Mouse (Mus musculus) lung, embryonic 16.5 days (tissue): ENCODE results near the gene Gm8909. TPM values are rescaled to one million over a fixed set of nuclear protein-coding genes. Genes with fewer than 3 reads are reported as not detected.
"Not testable (repeated sequence)": the region's sequence is repeated elsewhere in the genome, so short reads cannot be mapped to it uniquely, and the experiment has no call there.

Experiments
- ATAC-seq: fragments of 200-750 bp; cut with Nextera tagmentation; 2 replicates; pipeline ENCODE4 v1.8.0; 2017; ENCODE audit warnings: low read depth, mild to moderate bottlenecking, moderate library complexity
- H3K27ac ChIP-seq: fragments of 300-500 bp; sonication (generic); 2 replicates; pipeline ENCODE4 v1.5.1; 2014; ENCODE audit warnings: mild to moderate bottlenecking, control low read depth, low read length
- H3K27me3 ChIP-seq: fragments of 300-500 bp; sonication (generic); 2 replicates; pipeline ENCODE4 v1.6.1; 2014; ENCODE audit warnings: low read depth, low read length, mixed read lengths; ENCODE audit not compliant: control insufficient read depth, insufficient read depth
- H3K36me3 ChIP-seq: fragments of 300-500 bp; sonication (generic); 2 replicates; pipeline ENCODE4 v1.6.1; 2014; ENCODE audit warnings: low read length; ENCODE audit not compliant: control insufficient read depth, insufficient read depth
- H3K4me1 ChIP-seq: fragments of 300-500 bp; sonication (generic); replicated peaks from 2 replicates; pipeline ENCODE4 v1.6.1; 2014; ENCODE audit warnings: low read length, mixed read lengths; ENCODE audit not compliant: control insufficient read depth, insufficient read depth
- H3K4me2 ChIP-seq: fragments of 300-500 bp; sonication (generic); 2 replicates; pipeline ENCODE4 v1.6.1; 2014; ENCODE audit warnings: low read depth, low read length, control low read depth
- H3K4me3 ChIP-seq: fragments of 300-500 bp; sonication (generic); 2 replicates; pipeline ENCODE4 v1.5.1; 2014; ENCODE audit warnings: mild to moderate bottlenecking, low read length, control low read depth
- H3K9ac ChIP-seq: fragments of 300-500 bp; sonication (generic); 2 replicates; pipeline ENCODE4 v1.6.1; 2014; ENCODE audit warnings: low read length, control low read depth
- H3K9me3 ChIP-seq: fragments of 300-500 bp; sonication (generic); 2 replicates; pipeline ENCODE4 v1.6.1; 2016; ENCODE audit warnings: low read length; ENCODE audit not compliant: control insufficient read depth
- WGBS: fragments of 180-500 bp; shearing (Covaris S2); extraction: QIAGEN DNeasy Blood & Tissue Kit; methylation state at CpG from one replicate; pipeline ENCODE4 v1.1.7; 2014; 5-methylcytosine and 5-hydroxymethylcytosine counted together
- polyA plus RNA-seq: library from polyadenylated mRNA; unstranded; fragments of >200 nt; fragmentation: Nextera tagmentation; extraction: Ambion mirVana; gene quantifications from 2 replicates; pipeline ENCODE4 v1.2.1, GENCODE M21; 2015

Gm8909 gene
- polyA plus RNA-seq, 1 experiment from 2014 or later: 27.5 TPM

GRCm38 (mm10) chr17:36192371-36192770 is 24.0 kb upstream of the Gm8909 start:
- H3K4me1 ChIP-seq: no peaks in the 10 kb centered on the region
- H3K36me3 ChIP-seq: no peaks in the 10 kb centered on the region
- no peak overlapping the region for H3K9ac ChIP-seq
- no peak overlapping the region for H3K4me2 ChIP-seq
- H3K27me3 ChIP-seq: no peaks in the 10 kb centered on the region
- no peaks in the 10 kb centered on the region for H3K9me3 ChIP-seq
- H3K4me3 ChIP-seq: no peak overlapping the region
- 46% methylated on average over 2 of the region's 2 CpGs for WGBS
- no peak for ATAC-seq
- no peak overlapping the region for H3K27ac ChIP-seq

DNA sequence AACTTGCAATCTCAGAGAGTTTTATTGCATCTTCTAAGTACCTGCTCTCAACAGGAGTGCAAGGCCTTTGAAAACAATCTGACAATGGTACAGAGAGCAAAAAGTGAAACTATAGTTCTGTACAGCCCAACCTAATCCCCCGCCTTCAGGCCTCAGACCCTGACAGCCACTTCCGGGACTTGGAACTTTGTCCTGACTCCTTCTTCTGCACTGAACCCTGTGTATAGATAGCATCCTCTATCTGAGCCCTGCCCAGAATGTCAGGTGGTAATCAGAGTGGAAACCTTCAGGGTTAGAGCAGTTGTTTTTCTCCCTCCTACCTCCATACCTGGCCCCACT is 21.8 kb upstream of the Gm8909 start, which contains the start of gene H2-T3:
TSS of gene H2-T3 (minus strand) at position 119 of the 339 bp plus-strand sequence.
- H3K27me3 ChIP-seq: no peaks in the 10 kb centered on the region
- H3K9ac ChIP-seq: no peak within 1 kb of the TSS
- no peak for ATAC-seq
- WGBS: 71% methylated on average over 2 of the region's 2 CpGs
- H3K4me2 ChIP-seq: no peak within 1 kb of the TSS
- H3K4me1 ChIP-seq: no peaks in the 10 kb centered on the region
- H3K27ac ChIP-seq: no peak within 1 kb of the TSS
- no peaks in the 10 kb centered on the region for H3K9me3 ChIP-seq
- H3K36me3 ChIP-seq: no peaks in the 10 kb centered on the region
- no peak within 1 kb of the TSS for H3K4me3 ChIP-seq

DNA sequence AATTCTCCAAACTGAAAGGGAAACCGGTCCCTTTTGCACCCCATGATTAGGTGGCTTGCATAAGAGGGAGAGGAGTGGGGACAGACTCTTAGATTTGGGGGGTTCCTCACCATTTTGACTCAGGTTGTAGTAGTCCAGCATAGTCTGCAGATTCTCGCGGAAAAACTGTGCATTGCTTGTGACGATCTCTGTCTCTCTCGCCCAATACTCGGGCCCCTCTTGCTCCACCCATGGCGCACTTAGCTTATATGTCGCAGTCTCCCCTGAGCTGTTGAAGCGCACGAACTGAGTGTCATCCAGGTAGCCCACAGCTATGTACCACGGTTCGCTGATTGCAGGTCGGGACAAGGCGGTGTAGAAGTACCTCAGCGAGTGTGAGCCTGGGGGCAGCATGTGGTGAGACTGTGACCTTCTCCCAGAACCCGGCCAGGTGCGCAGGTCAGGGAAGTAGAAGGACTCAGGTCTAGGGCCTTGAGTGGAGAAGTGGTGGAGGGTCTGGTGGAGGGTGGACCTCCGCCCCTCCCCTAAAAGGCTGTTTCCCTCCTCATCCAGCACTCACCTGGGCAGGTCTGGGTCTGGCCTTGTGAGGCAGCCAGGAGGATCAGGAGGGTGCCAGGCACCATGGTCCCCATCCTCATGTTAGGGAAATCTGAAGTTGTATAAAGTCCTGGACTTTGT is 21.3 kb upstream of the Gm8909 start:
- 32% methylated on average over 18 of the region's 18 CpGs for WGBS
- no peaks in the 10 kb centered on the region for H3K9me3 ChIP-seq
- H3K36me3 ChIP-seq: no peaks in the 10 kb centered on the region
- no peak overlapping the region for H3K9ac ChIP-seq
- H3K4me3 ChIP-seq: no peak overlapping the region
- H3K4me2 ChIP-seq: no peak overlapping the region
- H3K4me1 ChIP-seq: no peaks in the 10 kb centered on the region
- no peak overlapping the region for H3K27ac ChIP-seq
- no peaks in the 10 kb centered on the region for H3K27me3 ChIP-seq
- 0 out of 2 replicates have a peak, but pooled peaks have one; percentile 23 for ATAC-seq

GRCm38 (mm10) chr17:36187540-36187939 is 19.2 kb upstream of the Gm8909 start:
- no peaks in the 10 kb centered on the region for H3K4me1 ChIP-seq
- H3K4me2 ChIP-seq: no peak overlapping the region
- 42% methylated on average over 3 of the region's 3 CpGs for WGBS
- no peaks in the 10 kb centered on the region for H3K9me3 ChIP-seq
- no peak overlapping the region for H3K9ac ChIP-seq
- no peak overlapping the region for H3K27ac ChIP-seq
- H3K27me3 ChIP-seq: no peaks in the 10 kb centered on the region
- no peak overlapping the region for H3K4me3 ChIP-seq
- ATAC-seq: no peak
- no peaks in the 10 kb centered on the region for H3K36me3 ChIP-seq

DNA sequence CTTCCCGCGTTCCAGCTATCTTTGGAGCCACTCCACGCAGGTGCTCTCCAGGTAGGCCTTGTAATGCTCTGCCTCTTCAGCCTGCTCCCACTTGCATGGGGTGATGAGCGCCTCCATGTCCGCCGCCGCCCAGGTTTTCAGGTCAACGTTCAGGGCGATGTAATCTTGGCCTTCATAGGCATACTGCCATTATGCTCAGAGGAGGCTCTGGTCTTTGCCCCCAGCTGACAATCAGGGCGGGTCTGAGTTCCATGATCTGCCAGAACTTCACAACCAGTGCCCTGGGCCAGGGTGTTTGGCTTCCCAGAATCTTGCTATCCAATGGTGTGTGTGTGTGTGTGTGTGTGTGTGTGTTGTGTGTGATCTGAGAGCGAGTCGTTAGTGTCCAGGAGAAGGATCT is 13.9 kb upstream of the Gm8909 start:
- H3K27me3 ChIP-seq: no peaks in the 10 kb centered on the region; the same call in 1 of the 2 replicates
- 55% methylated on average over 12 of the region's 12 CpGs for WGBS
- H3K9me3 ChIP-seq: no peaks in the 10 kb centered on the region
- H3K36me3 ChIP-seq: no peaks in the 10 kb centered on the region
- H3K4me3 ChIP-seq: no peak overlapping the region
- no peak for ATAC-seq
- H3K4me2 ChIP-seq: no peak overlapping the region
- no peak overlapping the region for H3K9ac ChIP-seq
- H3K4me1 ChIP-seq: no peaks in the 10 kb centered on the region
- no peak overlapping the region for H3K27ac ChIP-seq

DNA sequence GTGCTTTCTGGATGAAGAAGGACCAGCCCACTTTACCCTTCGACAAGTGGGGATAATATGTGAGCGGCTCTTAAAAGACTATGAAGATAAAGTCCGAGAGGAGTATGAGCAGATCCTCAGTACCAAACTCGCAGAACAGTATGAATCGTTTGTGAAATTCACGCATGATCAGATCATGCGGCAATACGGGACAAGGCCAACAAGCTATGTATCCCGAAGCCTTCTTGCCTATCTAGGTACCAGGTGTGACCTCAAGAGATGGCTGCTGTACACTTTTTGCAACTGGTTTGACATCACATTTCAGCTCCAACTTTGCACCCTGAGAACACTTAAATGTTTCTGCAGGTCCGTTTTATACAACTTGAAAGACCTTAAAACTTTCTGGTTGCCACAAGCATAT is 11.1 kb upstream of the Gm8909 start:
- not testable (repeated sequence) for H3K27me3 ChIP-seq, H3K4me1 ChIP-seq, H3K36me3 ChIP-seq, H3K9me3 ChIP-seq
- H3K4me2 ChIP-seq: peak overlapping the region; percentile 63
- WGBS: 11% methylated on average over 10 of the region's 10 CpGs
- peak overlapping the region; percentile 47 for H3K4me3 ChIP-seq
- peak; percentile 28; the same call in 1 of the 2 replicates for ATAC-seq
- H3K27ac ChIP-seq: peak overlapping the region; percentile 59
- peak overlapping the region; percentile 64; the same call in 1 of the 2 replicates for H3K9ac ChIP-seq

- H3K27me3 ChIP-seq, H3K9me3 ChIP-seq, H3K4me1 ChIP-seq, H3K36me3 ChIP-seq: not testable (repeated sequence)
- Histone ChIP-seq H3K9ac (peak overlapping the region; percentile 64), H3K27ac (peak overlapping the region; percentile 59), H3K4me2 (peak overlapping the region; percentile 63), H3K4me3 (peak overlapping the region; percentile 47)
- whole genome bisulfite sequencing: under 1% methylated on average over 36 of the region's 40 CpGs
- ATAC-seq: peak; percentile 70
Measured at GRCm38 (mm10) chr17:36178938-36179337, 10.6 kb upstream of the Gm8909 start.

DNA sequence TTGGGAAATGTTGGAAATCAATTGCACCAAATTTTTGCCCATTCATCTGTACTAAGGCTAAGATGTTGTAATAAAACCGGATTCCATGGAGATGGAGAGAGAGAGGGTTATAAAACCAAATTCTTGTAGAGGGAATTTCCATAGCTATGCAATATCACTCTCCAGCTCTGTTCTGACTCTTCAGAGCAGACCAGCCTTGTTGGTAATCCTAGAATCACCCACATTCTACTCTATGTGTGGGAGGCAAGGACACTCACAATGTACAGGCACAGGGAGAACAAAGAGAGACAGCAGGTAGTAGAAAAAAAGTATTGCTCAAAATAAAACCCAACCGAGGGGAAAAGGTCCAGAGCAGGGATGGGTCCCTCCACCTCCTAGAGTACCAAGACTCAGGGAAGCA is 7.8 kb upstream of the Gm8909 start:
- H3K27me3 ChIP-seq, H3K4me1 ChIP-seq, H3K9ac ChIP-seq, H3K4me3 ChIP-seq, H3K27ac ChIP-seq, ATAC-seq, H3K4me2 ChIP-seq, H3K9me3 ChIP-seq, H3K36me3 ChIP-seq: not testable (repeated sequence)
- no CpG with 5 or more reads among the region's 2 CpGs for WGBS

DNA sequence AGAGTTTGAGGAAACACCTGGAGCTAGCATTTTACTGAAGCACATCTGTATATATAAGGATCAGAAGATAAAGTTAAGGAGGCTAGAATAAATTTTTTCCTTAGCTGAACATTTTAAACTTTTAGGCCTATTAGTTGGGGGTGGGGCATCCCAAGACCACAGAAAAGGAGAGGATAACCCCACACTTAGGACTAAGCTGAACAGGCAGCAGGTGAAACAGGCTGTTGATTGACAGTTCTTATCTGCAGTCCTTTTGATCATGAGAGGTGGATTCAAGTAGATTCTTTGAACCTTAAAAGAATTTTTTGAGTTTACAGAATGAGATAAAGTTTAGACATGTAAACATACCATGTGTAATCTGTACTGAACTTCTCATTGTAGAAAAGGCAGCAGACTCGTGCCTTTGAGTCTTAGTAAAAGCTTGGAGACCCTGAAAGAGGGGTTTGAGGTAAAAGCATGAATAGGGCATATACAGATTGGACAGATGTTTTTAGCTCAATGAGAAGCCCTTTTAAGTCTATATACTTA is 2.0 kb upstream of the Gm8909 start:
- no peaks in the 10 kb centered on the region for H3K36me3 ChIP-seq
- peak; percentile 59 for ATAC-seq
- WGBS: 15% methylated on average over 1 of the region's 1 CpGs

More for the DNA sequence above, 2.0 kb upstream of the Gm8909 start:
- H3K27ac ChIP-seq: peak overlapping the region; percentile 66; the same call in 1 of the 2 replicates
- H3K9ac ChIP-seq: no peak overlapping the region
- H3K4me2 ChIP-seq: no peak overlapping the region
- no peaks in the 10 kb centered on the region for H3K4me1 ChIP-seq
- H3K9me3 ChIP-seq: no peaks in the 10 kb centered on the region
- no peak overlapping the region for H3K4me3 ChIP-seq
- H3K27me3 ChIP-seq: peaks cover 22% of the 10 kb centered on the region
